Mouse (Mus musculus) liver, embryonic 14.5 days (tissue): Measurements from ENCODE around the gene 4933407L21Rik. TPM values are rescaled to one million over a fixed set of nuclear protein-coding genes. Genes with fewer than 3 reads are reported as not detected.

Experiments used
- ATAC-seq: fragments of 200-750 bp; cut with Nextera tagmentation; 2 replicates; pipeline ENCODE4 v1.8.0; 2017; ENCODE audit warnings: moderate number of reproducible peaks, mild to moderate bottlenecking, moderate library complexity; ENCODE audit not compliant: insufficient read depth
- DNase-seq, 3 experiments: peaks; one replicate each; pipeline ENCODE4 v3.0.0-alpha.2; 2012 to 2013; ENCODE audit warnings: low read depth in 3 of 3, low spot score in 3 of 3
- H3K27ac ChIP-seq: fragments of 300-500 bp; sonication (generic); 2 replicates; pipeline ENCODE4 v1.5.1; 2014; ENCODE audit warnings: moderate library complexity, mild to moderate bottlenecking, control low read depth, inconsistent platforms
- H3K27me3 ChIP-seq: fragments of 300-500 bp; sonication (generic); 2 replicates; pipeline ENCODE4 v1.6.1; 2014; ENCODE audit warnings: mild to moderate bottlenecking, low read length, moderate library complexity; ENCODE audit not compliant: control insufficient read depth, insufficient read depth
- H3K36me3 ChIP-seq: fragments of 300-500 bp; sonication (generic); replicated peaks from 2 replicates; pipeline ENCODE4 v1.6.1; 2014; ENCODE audit warnings: low read depth; ENCODE audit not compliant: control insufficient read depth, insufficient read depth
- H3K4me1 ChIP-seq, 2 experiments: fragments of 200-500 bp in 1 of 2; fragments of 300-500 bp in 1 of 2; sonication (generic) in 1 of 2; replicated peaks; 2 replicates each; pipeline ENCODE4 v1.6.1; 2012 to 2014; ENCODE audit warnings: antibody characterized with exemption in 1 of 2, inconsistent platforms in 1 of 2, low read length in 1 of 2; ENCODE audit not compliant: control insufficient read depth in 2 of 2, insufficient read depth in 2 of 2
- H3K4me2 ChIP-seq: fragments of 300-500 bp; sonication (generic); 2 replicates; pipeline ENCODE4 v1.6.1; 2014; ENCODE audit warnings: low read depth, mild to moderate bottlenecking, control low read depth, moderate library complexity
- H3K4me3 ChIP-seq, 2 experiments: fragments of 200-500 bp in 1 of 2; fragments of 300-500 bp in 1 of 2; sonication (generic) in 1 of 2; 2 replicates each; pipeline ENCODE4 v1.5.1; 2012 to 2014; ENCODE audit warnings: low read depth in 2 of 2, low read length in 2 of 2, mild to moderate bottlenecking in 2 of 2, control low read depth in 1 of 2, inconsistent platforms in 1 of 2, moderate library complexity in 1 of 2; ENCODE audit not compliant: insufficient read depth in 1 of 2
- H3K9ac ChIP-seq: fragments of 300-500 bp; sonication (generic); replicated peaks from 2 replicates; pipeline ENCODE4 v1.6.1; 2014; ENCODE audit warnings: mild to moderate bottlenecking, control low read depth, moderate library complexity
- H3K9me3 ChIP-seq: fragments of 300-500 bp; sonication (generic); 2 replicates; pipeline ENCODE4 v1.6.1; 2016; ENCODE audit warnings: low read length, mixed read lengths; ENCODE audit not compliant: control insufficient read depth
- CTCF ChIP-seq: IDR thresholded peaks from 2 replicates; pipeline ENCODE4 v1.5.1; 2016; ENCODE audit warnings: antibody characterized with exemption, low read depth, control low read depth
- EP300 ChIP-seq: IDR thresholded peaks from 2 replicates; pipeline ENCODE4 v1.6.1; 2016; ENCODE audit warnings: antibody characterized with exemption, low read depth
- WGBS: fragments of 180-500 bp; shearing (Covaris S2); extraction: QIAGEN DNeasy Blood & Tissue Kit; methylation state at CpG from one replicate; pipeline ENCODE4 v1.1.7; 2014; ENCODE audit not compliant: insufficient replicate concordance; 5-methylcytosine and 5-hydroxymethylcytosine counted together
- polyA plus RNA-seq, 2 experiments: library from polyadenylated mRNA; depleted of rRNA in 1 of 2; stranded (reverse) in 1 of 2; unstranded in 1 of 2; fragments of >200 nt; fragmentation: Nextera tagmentation in 1 of 2; extraction: Ambion mirVana in 1 of 2; gene quantifications; 2 replicates each; pipeline versions ENCODE4 v1.2.1 to v1.2.3; 2012 to 2014

4933407L21Rik gene
- polyA plus RNA-seq, 2 experiments = 0.08 TPM; not detected in 1

DNA sequence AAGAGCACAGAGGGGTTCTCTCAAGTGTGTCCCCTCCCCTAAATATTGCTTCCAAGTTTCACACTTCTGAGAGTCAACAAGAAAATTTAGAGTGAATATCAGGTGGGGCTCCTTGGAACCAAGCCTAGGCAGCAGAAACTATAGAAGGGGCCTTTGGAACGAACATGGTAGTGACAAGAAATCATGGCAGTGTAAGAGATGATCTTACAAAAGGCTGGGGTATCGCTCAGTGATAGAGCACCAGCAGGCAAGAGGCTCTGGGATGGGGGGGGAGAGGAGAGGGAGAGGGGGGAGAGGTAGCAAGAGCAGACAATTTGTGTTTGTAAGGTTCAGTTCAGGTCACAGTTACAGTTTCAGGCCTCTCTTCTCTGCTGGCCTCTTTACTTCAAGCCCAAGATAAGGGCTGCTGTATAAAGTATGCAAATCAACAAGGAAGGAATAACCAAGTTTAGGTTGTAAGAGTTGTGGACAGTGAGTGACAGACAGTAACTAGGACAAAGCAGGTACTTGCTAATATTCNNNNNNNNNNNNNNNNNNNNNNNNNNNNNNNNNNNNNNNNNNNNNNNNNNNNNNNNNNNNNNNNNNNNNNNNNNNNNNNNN, 20.9 kb downstream of the 4933407L21Rik start:
- Histone ChIP-seq H3K27me3 (no peaks in the 10 kb centered on the region), H3K36me3 (no peaks in the 10 kb centered on the region), H3K4me3 (no peak overlapping the region), H3K4me1 (no peaks in the 10 kb centered on the region), H3K9ac (no peak overlapping the region), H3K4me2 (no peak overlapping the region), H3K9me3 (no peaks in the 10 kb centered on the region), H3K27ac (no peak overlapping the region)
- TF ChIP-seq CTCF (no peak), EP300 (no peak)
- no peak for DNase-seq
- ATAC-seq = no peak
- WGBS = 55% methylated on average over 2 of the region's 2 CpGs

DNA sequence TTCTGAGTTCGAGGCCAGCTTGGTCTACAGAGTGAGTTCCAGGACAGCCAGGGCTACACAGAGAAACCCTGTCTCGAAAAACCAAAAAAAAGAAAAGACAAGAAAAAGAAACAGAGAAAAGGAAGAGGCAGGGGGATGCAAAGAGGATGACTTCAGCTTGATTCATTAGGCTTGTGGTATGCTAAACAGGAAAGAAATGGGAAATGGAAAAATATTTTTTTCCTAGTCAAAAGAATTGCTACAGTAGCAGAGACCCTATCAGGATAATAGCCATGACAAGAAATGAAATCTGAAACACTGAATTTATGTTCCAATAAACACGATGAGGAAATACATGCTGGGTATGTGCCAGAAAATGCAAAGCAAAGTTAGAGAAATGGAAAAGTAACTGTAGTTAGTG, 26.9 kb downstream of the 4933407L21Rik start:
- peaks cover 0 to 8% of the 10 kb centered on the region in 2 experiments; a peak in 2 of 4 replicates for H3K4me1 ChIP-seq
- TF ChIP-seq EP300 (no peak), CTCF (no peak)
- WGBS = 45% methylated on average over 3 of the region's 3 CpGs
- H3K4me2 ChIP-seq = no peak overlapping the region
- no peak overlapping the region for H3K27ac ChIP-seq
- no peaks in the 10 kb centered on the region for H3K9me3 ChIP-seq
- H3K36me3 ChIP-seq = no peaks in the 10 kb centered on the region
- ATAC-seq = no peak
- H3K4me3 ChIP-seq = no peak overlapping the region
- H3K9ac ChIP-seq = no peak overlapping the region
- DNase-seq = no peak
- no peaks in the 10 kb centered on the region for H3K27me3 ChIP-seq

DNA sequence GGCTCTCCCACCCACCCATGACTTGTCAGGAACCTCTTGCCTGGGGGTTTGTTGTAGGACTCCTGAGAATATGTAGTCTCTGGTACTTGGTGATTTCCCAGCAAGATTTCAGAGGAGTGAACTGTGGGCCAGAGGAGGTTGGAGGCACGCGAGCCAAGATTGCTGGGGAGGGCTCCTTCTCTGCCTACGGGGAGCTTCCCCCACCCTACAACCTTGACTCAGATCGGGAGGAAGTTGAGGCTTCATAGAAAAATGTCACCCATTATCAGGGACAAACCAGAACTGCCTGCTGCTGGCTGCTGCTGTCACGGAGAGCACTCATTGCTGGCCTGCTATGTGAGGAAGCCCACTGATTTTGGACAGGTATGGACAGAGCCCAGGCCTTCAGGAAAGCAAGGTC, 29.0 kb downstream of the 4933407L21Rik start:
- DNase-seq = no peak
- Histone ChIP-seq H3K27me3 (no peaks in the 10 kb centered on the region), H3K9me3 (no peaks in the 10 kb centered on the region), H3K4me3 (no peak overlapping the region), H3K4me1 (peaks cover 0 to 14% of the 10 kb centered on the region in 2 experiments; a peak in 2 of 4 replicates), H3K4me2 (no peak overlapping the region), H3K27ac (no peak overlapping the region), H3K9ac (no peak overlapping the region), H3K36me3 (no peaks in the 10 kb centered on the region)
- no peak for ATAC-seq
- TF ChIP-seq EP300 (no peak), CTCF (no peak)
- 14% methylated on average over 5 of the region's 5 CpGs for whole genome bisulfite sequencing

DNA sequence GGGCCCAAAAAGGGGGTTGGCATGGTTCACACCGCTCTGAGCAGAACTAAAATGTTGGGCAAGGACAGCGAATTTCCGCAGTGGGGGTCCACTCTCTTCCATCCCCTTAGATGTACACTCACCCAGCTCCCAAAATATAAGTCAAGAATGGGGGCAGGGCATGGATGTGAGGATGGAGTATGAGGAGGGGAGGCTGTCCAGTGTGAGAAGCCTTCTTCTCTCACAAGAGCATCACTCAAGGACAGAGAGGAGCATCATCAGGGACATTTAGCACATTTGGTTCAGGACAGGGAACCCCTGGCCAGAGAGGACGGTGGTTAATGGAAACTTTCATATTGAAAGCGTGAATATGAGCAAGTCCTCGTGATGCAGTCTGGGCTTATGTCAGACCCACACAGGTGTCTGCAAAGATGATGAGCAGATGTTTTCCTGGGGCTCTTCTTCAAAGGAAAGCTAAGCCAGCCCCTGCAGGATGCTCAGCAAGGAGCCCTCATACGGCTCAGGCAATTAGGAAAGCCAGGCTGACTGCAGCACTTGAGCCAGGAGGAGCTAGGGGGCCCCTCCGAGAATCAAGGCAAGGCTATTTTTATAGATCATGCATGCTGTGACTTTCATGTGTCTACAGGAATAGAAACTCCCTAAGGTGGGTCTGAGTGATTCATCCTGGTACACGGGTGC, 29.8 kb downstream of the 4933407L21Rik start:
- Histone ChIP-seq H3K27me3 (no peaks in the 10 kb centered on the region), H3K9me3 (no peaks in the 10 kb centered on the region), H3K4me3 (no peak overlapping the region), H3K4me1 (peaks cover 0 to 14% of the 10 kb centered on the region in 2 experiments; a peak in 2 of 4 replicates), H3K9ac (no peak overlapping the region), H3K27ac (no peak overlapping the region), H3K36me3 (no peaks in the 10 kb centered on the region), H3K4me2 (no peak overlapping the region)
- WGBS = 42% methylated on average over 9 of the region's 9 CpGs
- no peak for TF ChIP-seq EP300
- no peak for TF ChIP-seq CTCF
- ATAC-seq (no peak), DNase-seq (no peak)

DNA sequence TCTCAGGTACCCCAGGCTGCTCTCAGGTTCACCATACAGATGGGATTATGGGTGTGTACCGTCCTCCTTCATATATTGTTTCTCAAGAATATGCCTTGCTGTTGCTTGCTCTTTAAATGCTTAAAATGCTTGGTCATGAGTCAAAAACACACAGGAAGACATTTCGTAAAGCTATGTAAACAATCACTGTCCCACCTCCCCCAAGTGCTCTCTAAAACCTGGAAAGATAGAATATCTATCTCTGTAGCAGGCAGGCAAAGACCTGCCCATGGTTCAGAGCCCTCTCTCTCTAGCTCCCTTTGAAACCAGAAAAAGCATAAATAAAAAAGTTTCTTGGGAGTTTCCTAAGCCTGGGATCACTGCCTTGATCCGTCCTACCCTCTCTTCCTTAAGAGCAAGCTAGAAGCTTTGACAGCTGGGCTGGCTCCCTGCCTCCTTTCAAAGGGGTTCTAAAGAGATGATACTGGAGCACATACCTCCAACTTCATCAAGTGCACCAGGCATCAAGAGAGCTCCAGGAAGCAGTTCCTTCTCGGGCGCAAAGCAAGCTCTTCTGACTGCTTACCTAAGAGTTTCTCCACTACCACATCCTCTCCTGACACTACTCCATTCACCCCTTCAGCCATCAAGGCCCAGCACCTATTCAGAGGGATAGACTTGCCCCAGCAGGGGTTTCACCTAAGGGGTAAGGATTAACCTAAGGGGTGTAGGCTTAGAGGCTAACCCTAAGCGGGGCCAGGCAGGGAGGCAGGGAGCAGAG, 31.0 kb downstream of the 4933407L21Rik start:
- H3K9ac ChIP-seq = no peak overlapping the region
- ATAC-seq = 0 out of 2 replicates have a peak, but pooled peaks have one; percentile 21

More for the DNA sequence above, 31.0 kb downstream of the 4933407L21Rik start:
- H3K4me2 ChIP-seq = no peak overlapping the region
- H3K27me3 ChIP-seq = no peaks in the 10 kb centered on the region
- H3K36me3 ChIP-seq = no peaks in the 10 kb centered on the region
- no peak overlapping the region for H3K4me3 ChIP-seq
- H3K9me3 ChIP-seq = no peaks in the 10 kb centered on the region
- DNase-seq = no peak
- 46% methylated on average over 6 of the region's 6 CpGs for WGBS
- TF ChIP-seq EP300 (no peak), CTCF (no peak)
- H3K4me1 ChIP-seq = peaks cover 0 to 14% of the 10 kb centered on the region in 2 experiments; a peak in 2 of 4 replicates
- no peak overlapping the region for H3K27ac ChIP-seq
